Mouse (Mus musculus): ENCODE measurements around the gene Mcoln2.

Gene Mcoln2

DNA sequence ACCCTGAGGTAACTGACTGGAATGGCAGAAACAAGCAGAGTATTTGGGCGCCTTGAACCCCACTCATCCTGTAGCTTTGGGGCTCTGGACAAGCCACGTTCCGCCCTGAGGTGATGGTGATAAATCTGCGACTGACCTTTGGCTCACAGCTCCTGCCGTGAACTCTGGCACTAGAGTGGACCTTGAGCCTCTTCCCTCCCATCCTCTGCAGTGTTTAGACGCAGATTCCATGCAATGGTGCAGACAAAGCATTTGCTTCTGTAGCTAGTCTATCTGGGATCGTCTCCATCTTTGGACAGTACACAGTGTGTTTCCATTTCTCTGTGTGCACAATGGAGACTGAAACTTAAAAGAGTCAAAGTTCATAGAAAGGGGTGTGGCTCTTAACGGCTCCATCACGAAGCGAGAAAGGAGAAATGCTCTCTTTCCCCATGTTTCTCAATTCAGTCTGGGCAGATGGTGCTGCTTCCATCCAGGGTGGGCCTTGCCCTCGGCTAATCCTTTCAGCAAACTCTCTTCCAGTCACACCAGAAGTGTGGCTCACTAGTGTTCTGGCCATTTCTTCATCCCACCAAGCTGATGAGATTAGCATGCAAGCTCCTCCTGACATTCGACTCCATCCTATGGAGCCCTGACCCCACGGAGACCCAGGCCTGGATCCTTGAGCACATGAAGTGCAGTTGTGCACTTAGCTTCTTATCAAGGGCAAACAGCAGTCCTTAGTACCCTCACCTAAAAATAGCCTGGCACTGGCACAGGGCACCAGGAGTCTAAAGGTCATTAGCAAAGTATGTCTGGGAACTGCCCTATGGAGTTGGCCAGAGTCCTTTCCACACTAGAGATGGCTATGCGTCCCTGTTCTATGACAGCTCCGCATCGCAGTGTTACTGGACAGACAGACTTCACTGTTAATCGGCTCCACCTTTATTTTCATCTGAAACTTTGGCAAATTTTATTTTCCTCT lies 47.4 kb downstream of the Mcoln2 start:
- no peak for TF ChIP-seq GATA4 (IDR thresholded peaks at IDR 0.05; ENCODE audit: insufficient replicate concordance, low read length)

DNA sequence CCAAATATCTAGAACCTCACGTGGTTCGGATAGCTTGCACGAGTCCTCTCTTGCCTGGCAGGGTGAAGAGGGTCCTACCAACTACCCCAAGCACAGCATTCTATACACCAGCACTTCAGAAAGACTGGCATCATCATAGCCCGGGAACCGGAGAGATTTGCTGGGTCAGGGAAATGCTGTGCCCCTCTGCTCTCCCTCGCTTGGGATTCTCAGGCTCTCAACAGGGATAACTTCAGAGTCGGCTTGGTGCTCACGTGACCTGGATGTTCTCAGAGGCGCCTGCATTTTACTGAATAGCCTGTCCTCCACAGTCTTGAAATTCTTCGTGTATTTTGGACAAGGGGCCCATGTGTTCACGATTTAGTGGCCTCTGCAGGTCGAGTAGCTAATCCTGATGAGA lies 48.2 kb downstream of the Mcoln2 start:
- TF ChIP-seq GATA4 (IDR thresholded peaks at IDR 0.05; ENCODE audit: insufficient replicate concordance, low read length) = no peak

DNA sequence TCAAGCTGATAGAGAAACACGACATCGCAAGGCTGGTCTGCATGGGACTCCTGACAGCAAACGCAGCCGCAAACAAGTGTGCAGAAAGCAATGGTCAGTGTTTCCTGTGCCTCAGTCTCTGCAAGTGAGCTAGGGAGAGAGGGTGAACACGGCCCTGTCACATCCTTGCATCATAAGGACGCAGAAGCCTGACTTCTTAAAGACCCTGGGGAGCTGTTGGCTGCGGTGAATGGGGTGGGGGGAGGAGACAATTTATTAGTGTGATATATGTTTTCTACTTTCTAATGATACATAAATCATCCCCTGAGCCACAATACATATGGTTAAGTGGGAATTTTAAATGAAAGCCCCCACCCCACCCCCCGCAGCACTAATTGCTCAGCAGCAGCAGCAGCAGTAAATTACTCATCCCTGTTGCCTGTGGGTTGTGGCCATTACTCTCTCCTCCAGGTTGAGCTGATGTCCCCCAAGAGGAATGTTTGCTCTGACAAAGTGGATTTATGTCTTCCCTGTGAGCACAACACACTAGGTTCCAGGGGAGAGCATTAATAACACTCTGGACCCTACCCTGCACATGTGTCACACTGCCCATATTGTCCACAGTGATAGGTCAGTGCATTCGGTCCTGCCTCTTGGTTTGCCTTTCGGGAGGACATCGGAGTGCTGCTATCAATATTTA lies 49.3 kb downstream of the Mcoln2 start:
- no peak for TF ChIP-seq GATA4 (IDR thresholded peaks at IDR 0.05; ENCODE audit: insufficient replicate concordance, low read length)

DNA sequence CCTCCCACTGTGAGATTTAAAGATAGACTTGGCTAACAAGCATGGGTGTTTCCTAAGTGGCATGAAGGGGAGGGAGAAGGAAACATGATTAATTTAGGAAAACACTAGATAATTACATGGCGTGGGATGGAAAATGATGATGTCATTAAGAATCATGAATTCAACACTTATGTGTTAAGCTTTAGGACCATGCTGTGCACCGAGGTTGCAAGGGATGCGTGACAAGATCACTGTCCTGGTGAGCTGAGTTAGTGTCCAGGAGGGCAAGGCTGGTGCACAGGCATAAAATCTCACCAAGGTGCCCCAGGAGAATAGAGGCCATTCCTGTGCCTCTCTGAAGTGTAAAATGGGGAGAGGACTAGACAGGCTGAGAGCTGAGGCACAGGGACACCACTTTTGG lies 49.9 kb downstream of the Mcoln2 start:
- no peak for TF ChIP-seq GATA4 (IDR thresholded peaks at IDR 0.05; ENCODE audit: insufficient replicate concordance, low read length)

DNA sequence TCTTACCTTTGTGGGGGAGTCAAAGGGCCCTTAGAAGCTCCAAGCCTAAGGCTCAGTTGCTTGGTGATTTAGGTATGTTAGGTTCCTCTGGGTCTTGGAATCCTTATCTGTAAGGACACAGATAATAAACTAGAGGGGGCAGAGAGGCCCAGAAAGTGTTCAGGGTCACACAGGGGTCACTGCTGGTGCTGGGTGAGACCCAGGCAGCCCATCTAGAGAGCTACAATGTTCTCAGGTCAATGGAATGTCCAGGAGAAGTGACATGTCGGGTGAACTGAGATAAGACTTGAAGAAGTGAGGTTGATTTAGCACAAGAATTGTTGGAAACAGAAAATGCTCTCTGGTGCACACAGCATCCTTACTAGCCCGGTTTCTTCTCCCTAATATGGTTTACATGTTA lies 54.7 kb downstream of the Mcoln2 start:
- TF ChIP-seq GATA4 (IDR thresholded peaks at IDR 0.05; ENCODE audit: insufficient replicate concordance, low read length) = no peak

DNA sequence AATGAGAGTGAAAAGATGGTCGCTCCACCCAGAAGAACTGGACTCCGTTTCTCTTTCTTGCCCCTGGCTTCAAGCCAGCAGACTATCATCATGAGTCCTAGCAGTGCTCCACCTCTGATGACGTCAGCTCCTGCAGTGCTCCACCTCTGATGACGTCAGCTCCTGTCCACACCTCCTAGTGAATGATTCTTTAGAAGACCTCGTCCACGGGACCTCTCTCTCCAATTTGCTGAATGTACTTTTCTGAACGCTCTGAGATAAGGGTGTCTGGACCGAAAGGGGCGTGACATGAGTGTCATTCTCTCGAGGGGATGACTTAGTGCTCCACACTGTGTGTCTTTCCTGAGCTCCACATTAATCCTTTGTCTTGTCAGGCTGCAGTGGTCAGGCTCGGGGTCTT lies 55.7 kb downstream of the Mcoln2 start:
- TF ChIP-seq GATA4 (IDR thresholded peaks at IDR 0.05; ENCODE audit: insufficient replicate concordance, low read length) = no peak

DNA sequence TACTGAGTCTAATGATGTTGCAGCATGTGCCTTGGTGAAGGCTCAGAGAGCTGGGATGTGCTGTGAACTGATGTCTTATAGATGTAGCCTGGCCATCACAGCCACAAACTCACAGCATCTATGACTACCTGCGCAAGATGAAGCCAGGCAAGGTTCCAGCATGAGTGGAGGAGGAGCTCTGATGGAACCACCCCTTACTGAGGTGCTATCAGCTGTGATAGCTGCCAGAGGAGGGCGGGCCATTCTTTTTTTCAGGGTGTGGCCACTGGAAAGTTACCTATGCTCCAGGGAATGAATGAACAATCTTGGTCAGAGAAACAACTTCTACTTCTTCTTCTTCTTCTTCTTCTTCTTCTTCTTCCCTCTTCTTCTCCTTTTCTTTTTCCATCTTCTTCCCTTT lies 57.0 kb downstream of the Mcoln2 start:
- no peak for TF ChIP-seq GATA4 (IDR thresholded peaks at IDR 0.05; ENCODE audit: insufficient replicate concordance, low read length)

DNA sequence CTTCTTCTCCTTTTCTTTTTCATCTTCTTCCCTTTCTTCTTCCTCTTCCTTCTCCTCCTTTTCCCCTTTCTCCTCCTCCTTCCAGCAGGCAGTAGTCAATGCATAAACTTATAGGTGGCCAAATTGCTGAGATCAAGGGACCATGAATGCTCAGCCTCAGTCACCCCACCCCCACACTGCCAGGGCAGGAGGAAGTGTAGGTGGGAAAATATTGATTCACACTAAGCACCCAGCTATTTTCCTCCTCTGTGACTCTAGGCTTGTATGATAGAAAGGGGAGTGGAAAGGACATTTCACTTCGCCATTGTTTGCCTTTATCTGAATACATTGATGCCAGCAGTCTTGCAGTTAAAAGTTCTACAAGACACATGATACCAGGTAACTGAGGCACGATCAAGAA lies 57.8 kb downstream of the Mcoln2 start:
- TF ChIP-seq GATA4 (IDR thresholded peaks at IDR 0.05; ENCODE audit: insufficient replicate concordance, low read length) = no peak

DNA sequence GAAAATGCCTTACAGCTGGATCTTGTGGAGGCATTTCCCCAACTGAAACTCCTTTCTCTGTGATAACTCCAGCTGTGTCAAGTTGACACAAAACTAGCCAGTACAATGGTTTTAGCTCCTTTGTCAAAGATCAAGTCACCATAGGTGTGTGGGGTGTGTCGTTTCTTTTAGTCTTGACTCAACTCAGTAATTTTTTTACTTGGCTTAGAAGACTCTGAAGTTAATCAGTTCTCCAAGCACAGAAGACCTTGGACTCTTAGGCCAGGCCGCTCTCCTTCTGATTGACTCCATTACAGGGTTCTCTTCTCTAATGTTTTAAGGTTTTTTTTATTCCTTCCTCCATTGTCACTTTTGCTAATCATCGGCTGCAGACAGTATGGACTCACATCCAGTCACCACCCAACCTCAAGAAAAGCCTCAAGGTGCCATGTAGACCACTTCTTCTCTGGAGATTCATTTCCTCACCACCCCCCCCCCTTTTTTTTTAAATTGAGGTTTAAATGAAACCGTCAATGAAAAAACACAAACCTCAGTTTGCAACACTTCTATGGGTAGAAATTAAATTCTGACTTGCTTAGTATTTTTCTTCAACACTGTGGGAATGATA lies 61.6 kb downstream of the Mcoln2 start:
- no peak for TF ChIP-seq GATA4 (IDR thresholded peaks at IDR 0.05; ENCODE audit: insufficient replicate concordance, low read length)

DNA sequence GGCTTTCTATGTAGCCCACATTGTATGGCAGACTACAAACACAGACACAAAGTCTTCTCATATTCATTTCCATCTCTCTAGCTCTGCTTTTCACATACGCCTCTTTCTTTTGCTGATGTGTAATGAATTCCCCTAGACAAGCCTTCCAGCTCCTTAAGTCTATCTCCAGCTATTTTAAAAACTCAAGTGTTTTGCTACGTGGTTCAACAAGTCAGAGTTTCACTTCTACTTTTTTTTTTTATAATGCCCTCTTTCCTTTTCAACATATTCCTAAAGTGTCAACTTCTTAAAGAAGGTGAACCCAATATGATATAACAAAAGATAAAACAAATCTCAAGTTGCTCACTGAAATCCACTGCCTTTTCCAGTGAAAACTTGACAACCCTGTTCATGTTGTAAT lies 62.3 kb downstream of the Mcoln2 start:
- no peak for TF ChIP-seq GATA4 (IDR thresholded peaks at IDR 0.05; ENCODE audit: insufficient replicate concordance, low read length)

DNA sequence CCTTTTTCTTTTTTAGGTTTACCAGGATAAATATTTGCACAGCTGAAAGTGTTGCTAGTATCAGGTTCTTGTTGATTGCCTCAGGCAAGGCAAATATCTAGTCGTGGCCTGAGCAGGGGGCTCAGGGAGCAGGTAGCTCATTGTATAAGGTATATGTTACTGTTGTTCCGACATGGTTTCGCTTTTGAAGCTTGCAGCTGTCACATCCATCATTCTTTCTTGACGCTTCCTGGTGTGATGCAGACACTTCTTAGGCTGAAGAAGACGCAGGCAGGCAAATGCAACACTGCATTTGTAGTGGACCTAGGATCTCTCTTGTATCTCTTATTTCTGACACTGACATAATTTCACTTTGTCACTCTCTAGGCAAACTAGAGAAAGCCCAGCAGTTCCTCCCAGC lies 63.7 kb downstream of the Mcoln2 start:
- no peak for TF ChIP-seq GATA4 (IDR thresholded peaks at IDR 0.05; ENCODE audit: insufficient replicate concordance, low read length)

DNA sequence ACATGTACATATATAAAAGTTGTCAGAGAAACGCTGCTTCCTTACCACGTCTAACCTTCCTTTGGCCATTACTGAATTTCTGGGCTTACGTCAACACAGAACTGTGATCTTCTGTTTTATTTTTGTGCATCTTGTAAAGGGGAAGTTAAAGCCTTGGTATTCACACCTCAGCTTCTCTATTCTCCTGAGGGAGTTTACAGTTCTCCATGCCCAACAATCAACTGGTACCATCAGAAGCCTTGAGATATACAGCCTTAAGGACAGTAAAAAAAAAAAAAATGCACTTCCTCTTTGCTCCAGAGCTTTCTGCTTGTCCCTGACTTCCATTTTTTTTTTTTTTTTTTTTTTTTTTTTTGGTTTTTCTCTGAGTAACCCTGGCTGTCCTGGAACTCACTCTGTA lies 66.9 kb downstream of the Mcoln2 start:
- no peak for TF ChIP-seq GATA4 (IDR thresholded peaks at IDR 0.05; ENCODE audit: insufficient replicate concordance, low read length)

DNA sequence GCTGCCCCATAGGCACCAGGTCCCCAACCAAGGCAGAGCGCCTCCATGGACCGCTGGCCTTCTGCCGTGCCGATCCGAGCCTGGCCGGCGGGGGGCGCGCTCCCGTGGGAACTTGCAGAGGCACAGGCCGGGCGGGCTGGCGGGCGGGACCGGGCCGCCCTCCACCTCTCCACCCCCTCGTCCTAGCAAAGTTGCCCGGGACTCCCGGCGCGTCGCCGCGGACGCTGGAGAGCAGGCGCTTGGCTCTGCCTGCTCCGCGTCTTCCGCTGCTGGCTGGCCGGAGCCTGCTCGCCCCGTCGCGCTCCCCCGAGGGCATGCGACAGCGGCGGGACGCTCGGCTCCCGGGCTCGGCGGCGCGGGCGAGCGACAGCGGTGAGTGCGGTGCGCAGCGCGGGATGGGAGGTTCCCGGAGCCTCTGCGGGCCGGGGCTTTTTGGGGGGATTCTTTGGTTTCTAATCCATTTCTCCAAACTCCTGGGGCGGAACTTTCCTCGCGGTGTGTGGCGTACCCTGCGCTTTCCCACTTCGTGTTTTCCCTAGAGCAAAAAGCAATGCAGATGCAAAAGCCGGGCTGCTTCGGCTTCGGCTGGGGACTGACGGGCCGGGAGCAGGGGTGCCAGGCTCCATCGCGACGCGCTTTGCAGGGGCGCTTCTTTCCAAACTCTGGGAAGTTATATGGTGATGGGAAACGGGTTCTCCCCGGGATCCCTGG lies 71.3 kb downstream of the Mcoln2 start, which contains the start of gene Lpar3:
Lpar3 (plus strand) TSS at position 188 of the 711 bp plus-strand sequence.
- TF ChIP-seq GATA4 (IDR thresholded peaks at IDR 0.05; ENCODE audit: insufficient replicate concordance, low read length) = no peak

DNA sequence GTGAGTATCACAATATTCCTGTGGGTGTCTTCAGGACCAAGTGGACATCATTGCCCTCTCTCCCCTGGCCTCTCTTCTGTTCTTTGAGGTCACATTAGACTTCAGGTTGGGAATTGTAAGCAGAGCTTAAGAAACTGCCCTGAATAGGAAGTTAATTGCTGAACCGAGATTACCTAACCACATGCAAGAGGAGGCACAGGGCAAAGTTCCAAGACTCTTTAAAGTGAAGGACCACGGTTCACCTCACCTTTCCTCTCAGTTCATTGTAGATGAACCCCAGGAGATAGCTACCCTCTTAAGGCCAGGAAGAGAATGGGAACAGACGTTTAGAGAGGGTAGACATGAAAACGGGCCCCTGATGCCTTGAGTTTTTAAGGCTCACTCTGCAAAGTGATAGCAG lies 74.6 kb downstream of the Mcoln2 start:
- TF ChIP-seq GATA4 (IDR thresholded peaks at IDR 0.05; ENCODE audit: insufficient replicate concordance, low read length) = no peak

DNA sequence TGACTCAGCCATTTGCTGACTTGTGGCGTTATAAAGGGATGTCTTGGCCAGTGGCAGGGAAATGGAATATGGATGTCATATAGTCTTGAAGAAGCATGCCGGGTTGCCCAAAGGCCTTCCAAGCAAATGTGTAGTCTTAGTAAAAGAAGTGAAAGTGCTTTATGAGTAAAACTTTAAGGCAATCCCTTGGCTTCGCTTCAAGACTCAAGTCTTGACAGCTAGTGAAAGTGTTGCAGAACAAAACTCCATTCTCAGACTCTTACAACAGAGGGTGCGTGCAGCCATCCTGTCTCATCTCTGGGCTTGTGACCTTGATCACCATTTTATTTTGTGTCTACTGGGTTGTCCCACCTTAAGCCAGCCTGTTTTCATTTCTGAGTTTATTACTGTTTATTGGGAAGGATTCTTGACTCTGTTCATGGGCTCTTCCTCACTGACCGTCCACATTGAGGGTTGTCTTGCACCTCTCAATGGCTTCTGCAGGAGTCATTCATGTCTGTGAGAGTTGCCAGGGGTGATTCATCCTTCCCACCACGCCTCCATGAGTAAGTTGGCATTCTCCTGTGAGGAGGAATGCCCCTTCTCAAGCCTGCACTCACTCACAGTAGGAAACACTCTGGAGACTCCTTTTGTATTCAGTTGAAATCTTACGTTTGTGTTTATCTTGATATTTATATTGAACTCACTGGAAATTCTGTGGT lies 75.6 kb downstream of the Mcoln2 start:
- TF ChIP-seq GATA4 (IDR thresholded peaks at IDR 0.05; ENCODE audit: insufficient replicate concordance, low read length) = no peak
